Comparison of ENCODE assay signal across 24 mouse cellular contexts in genomic region chr8:56396352-56396751, GRCm38 (mm10).
"Had no signal": no experiment of that assay in that cellular context is flagged by ENCODE, and none has a peak within 500 bp of the region (broad histone marks: within the 10 kb centered on the region; RNA-seq: fewer than 3 reads in every experiment).

No protein-coding gene starts in this region.

- H3K4me3 ChIP-seq: forebrain, embryonic 15.5 days; gastrocnemius, adult 2 months; heart, embryonic 10.5 days; heart, embryonic 12.5 days; hindbrain, embryonic 10.5 days; hindbrain, embryonic 12.5 days; limb, embryonic 13.5 days; limb, embryonic 15.5 days had no signal

- H3K9me3 ChIP-seq: forebrain, embryonic 15.5 days; heart, embryonic 10.5 days; heart, embryonic 12.5 days; hindbrain, embryonic 10.5 days; hindbrain, embryonic 12.5 days; limb, embryonic 13.5 days; limb, embryonic 15.5 days had no signal

- H3K4me1 ChIP-seq: forebrain, embryonic 15.5 days; heart, embryonic 10.5 days; heart, embryonic 12.5 days; hindbrain, embryonic 10.5 days; hindbrain, embryonic 12.5 days; limb, embryonic 13.5 days; limb, embryonic 15.5 days had no signal

- H3K36me3 ChIP-seq: forebrain, embryonic 15.5 days; heart, embryonic 10.5 days; heart, embryonic 12.5 days; hindbrain, embryonic 10.5 days; hindbrain, embryonic 12.5 days; limb, embryonic 13.5 days; limb, embryonic 15.5 days had no signal

- DNase-seq: forebrain, postnatal 0 days; gastrocnemius, adult 2 months; gastrocnemius, postnatal 10 days; gastrocnemius, postnatal 25 days; heart, adult 18-20 months; heart, postnatal 10 days; heart, postnatal 4 days; kidney, adult 18-20 months; kidney, adult 8-10 months; kidney, postnatal 10 days; kidney, postnatal 25 days; kidney, postnatal 4 days; layer of hippocampus, adult 9-11 months; layer of hippocampus, postnatal 36 days; left cerebral cortex, postnatal 4 days had no signal

- H3K9ac ChIP-seq: forebrain, embryonic 15.5 days; forebrain, postnatal 0 days; heart, embryonic 12.5 days; hindbrain, embryonic 12.5 days; hindbrain, embryonic 14.5 days; limb, embryonic 13.5 days; limb, embryonic 15.5 days had no signal

- H3K27ac ChIP-seq: forebrain, embryonic 15.5 days; gastrocnemius, adult 2 months; heart, embryonic 10.5 days; hindbrain, embryonic 10.5 days; hindbrain, embryonic 12.5 days; hindbrain, embryonic 14.5 days; limb, embryonic 13.5 days; limb, embryonic 15.5 days had no signal

- ATAC-seq: forebrain, embryonic 15.5 days; forebrain, postnatal 0 days; hindbrain, embryonic 16.5 days had no signal

- H3K27me3 ChIP-seq: forebrain, embryonic 15.5 days; heart, embryonic 12.5 days; hindbrain, embryonic 12.5 days; limb, embryonic 13.5 days; limb, embryonic 15.5 days had no signal

- H3K4me2 ChIP-seq: forebrain, embryonic 15.5 days; heart, embryonic 12.5 days; hindbrain, embryonic 12.5 days; hindbrain, embryonic 14.5 days; limb, embryonic 13.5 days; limb, embryonic 15.5 days had no signal
